Mouse (Mus musculus) liver, embryonic 11.5 days (tissue): ENCODE results near the gene Fryl. TPM values are rescaled to one million over a fixed set of nuclear protein-coding genes. Genes with fewer than 3 reads are reported as not detected.
A peak's percentile ranks its signal among the peaks of the same experiment; 100 is the strongest.

Source experiments
- ATAC-seq: fragments of 200-750 bp; cut with Nextera tagmentation; replicated peaks from 2 replicates; pipeline ENCODE4 v1.8.0; 2017; ENCODE audit warnings: moderate number of reproducible peaks, mild to moderate bottlenecking, moderate TSS enrichment, moderate library complexity; ENCODE audit not compliant: low FRiP score
- DNase-seq: peaks from one replicate; pipeline ENCODE4 v3.0.0-alpha.2; 2017; ENCODE audit warnings: low spot score
- H3K27ac ChIP-seq: fragments of 300-500 bp; sonication (generic); 2 replicates; pipeline ENCODE4 v1.5.1; 2014; ENCODE audit warnings: mild to moderate bottlenecking, low read depth, low read length, control low read depth
- H3K27me3 ChIP-seq: fragments of 300-500 bp; sonication (generic); replicated peaks from 2 replicates; pipeline ENCODE4 v1.6.1; 2014; ENCODE audit warnings: low read length, mixed read lengths; ENCODE audit not compliant: control insufficient read depth, insufficient read depth
- H3K36me3 ChIP-seq: fragments of 300-500 bp; sonication (generic); 2 replicates; pipeline ENCODE4 v1.6.1; 2014; ENCODE audit warnings: mild to moderate bottlenecking, low read length, moderate library complexity, mixed read lengths; ENCODE audit not compliant: control insufficient read depth, insufficient read depth
- H3K4me1 ChIP-seq: fragments of 300-500 bp; sonication (generic); replicated peaks from 2 replicates; pipeline ENCODE4 v1.6.1; 2014; ENCODE audit warnings: low read length, mixed read lengths; ENCODE audit not compliant: control insufficient read depth, insufficient read depth
- H3K4me2 ChIP-seq: fragments of 300-500 bp; sonication (generic); 2 replicates; pipeline ENCODE4 v1.6.1; 2014; ENCODE audit warnings: mild to moderate bottlenecking, control low read depth, moderate library complexity
- H3K4me3 ChIP-seq: fragments of 300-500 bp; sonication (generic); 2 replicates; pipeline ENCODE4 v1.5.1; 2014; ENCODE audit warnings: low read depth, low read length, control low read depth
- H3K9ac ChIP-seq: fragments of 300-500 bp; sonication (generic); 2 replicates; pipeline ENCODE4 v1.6.1; 2014; ENCODE audit warnings: low read depth, low read length, control low read depth
- H3K9me3 ChIP-seq: fragments of 300-500 bp; sonication (generic); 2 replicates; pipeline ENCODE4 v1.6.1; 2016; ENCODE audit warnings: low read length, inconsistent platforms, mixed read lengths; ENCODE audit not compliant: control insufficient read depth
- WGBS: fragments of 180-500 bp; shearing (Covaris S2); extraction: QIAGEN DNeasy Blood & Tissue Kit; methylation state at CpG from one replicate; pipeline ENCODE4 v1.1.7; 2014; 5-methylcytosine and 5-hydroxymethylcytosine counted together
- polyA plus RNA-seq: library from polyadenylated mRNA; unstranded; fragments of >200 nt; fragmentation: Nextera tagmentation; extraction: Ambion mirVana; gene quantifications from 2 replicates; pipeline ENCODE4 v1.2.1, GENCODE M21; 2014

The Fryl gene
- polyA plus RNA-seq, 1 experiment from 2014 or later: 39.7 TPM

GRCm38 (mm10) chr5:73249341-73249740 is 7.1 kb downstream of the Fryl start:
- Histone ChIP-seq H3K4me2 (no peak overlapping the region), H3K36me3 (no peaks in the 10 kb centered on the region; the same call in 1 of the 2 replicates), H3K4me1 (peaks cover 38% of the 10 kb centered on the region), H3K27me3 (no peaks in the 10 kb centered on the region), H3K27ac (no peak overlapping the region), H3K9ac (no peak overlapping the region), H3K9me3 (no peaks in the 10 kb centered on the region), H3K4me3 (no peak overlapping the region)
- ATAC-seq (no peak), DNase-seq (no peak)
- 86% methylated on average over 4 of the region's 4 CpGs for WGBS

DNA sequence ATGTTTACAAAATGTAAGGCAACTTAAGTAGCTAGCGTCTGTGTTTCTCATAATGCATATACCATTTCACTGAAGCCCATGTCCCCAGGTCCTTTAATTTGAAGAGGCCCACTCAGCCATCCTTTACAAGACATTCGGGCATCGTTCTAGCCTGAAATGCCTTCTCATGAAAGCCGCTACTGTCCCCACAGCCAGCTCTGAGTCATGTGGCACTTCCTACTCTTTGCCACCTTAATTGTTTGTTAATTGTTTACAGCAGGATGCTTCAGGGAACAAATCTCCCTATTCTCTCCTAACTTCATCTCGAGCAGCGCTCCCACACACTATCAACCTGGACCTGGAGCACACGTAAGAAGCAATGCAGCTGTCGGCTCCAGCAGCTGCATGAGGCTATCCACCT is 8.2 kb downstream of the Fryl start:
- H3K4me1 ChIP-seq: peaks cover 29% of the 10 kb centered on the region

DNA sequence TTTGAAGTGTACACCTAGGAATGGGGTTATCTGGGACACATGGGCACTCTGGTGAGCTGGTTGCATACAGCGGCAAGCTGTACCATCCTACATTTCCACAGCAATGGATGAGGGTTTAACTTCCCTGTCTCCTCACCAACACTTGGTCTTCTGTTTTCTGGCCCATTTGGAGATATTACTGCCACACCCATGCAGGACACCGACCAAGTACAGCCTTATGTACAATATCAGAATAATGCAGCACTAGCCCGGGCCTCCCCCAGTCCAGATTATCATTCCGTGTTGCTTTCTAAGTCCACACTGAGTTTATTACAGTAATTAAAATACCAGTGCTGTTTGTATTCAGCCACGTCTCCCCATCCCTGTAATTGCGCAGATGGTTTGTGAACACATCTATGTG is 10.0 kb downstream of the Fryl start:
- H3K9ac ChIP-seq: no peak overlapping the region
- 0 out of 2 replicates have a peak overlapping the region, but pooled peaks have one; percentile 3 for H3K4me2 ChIP-seq

More for the DNA sequence above, 8.2 kb downstream of the Fryl start:
- 81% methylated on average over 8 of the region's 8 CpGs for WGBS
- Histone ChIP-seq H3K27ac (no peak overlapping the region), H3K4me3 (no peak overlapping the region), H3K9ac (no peak overlapping the region), H3K36me3 (no peaks in the 10 kb centered on the region; the same call in 1 of the 2 replicates), H3K9me3 (no peaks in the 10 kb centered on the region), H3K4me2 (no peak overlapping the region), H3K27me3 (no peaks in the 10 kb centered on the region)
- ATAC-seq (no peak), DNase-seq (no peak)

GRCm38 (mm10) chr5:73244403-73244802 is 12.0 kb downstream of the Fryl start:
- H3K9ac ChIP-seq: no peak overlapping the region
- H3K4me1 ChIP-seq: peaks cover 23% of the 10 kb centered on the region
- WGBS: 80% methylated on average over 13 of the region's 13 CpGs
- H3K27ac ChIP-seq: no peak overlapping the region
- no peaks in the 10 kb centered on the region; the same call in 1 of the 2 replicates for H3K36me3 ChIP-seq
- H3K4me3 ChIP-seq: no peak overlapping the region
- H3K4me2 ChIP-seq: no peak overlapping the region
- no peaks in the 10 kb centered on the region for H3K9me3 ChIP-seq
- no peak for ATAC-seq
- no peak for DNase-seq
- H3K27me3 ChIP-seq: no peaks in the 10 kb centered on the region

More for the DNA sequence above, 10.0 kb downstream of the Fryl start:
- Histone ChIP-seq H3K4me1 (peaks cover 24% of the 10 kb centered on the region), H3K36me3 (no peaks in the 10 kb centered on the region; the same call in 1 of the 2 replicates), H3K9me3 (no peaks in the 10 kb centered on the region), H3K27ac (no peak overlapping the region), H3K4me3 (no peak overlapping the region), H3K27me3 (no peaks in the 10 kb centered on the region)
- ATAC-seq (peak; percentile 76), DNase-seq (no peak)
- 74% methylated on average over 6 of the region's 6 CpGs for WGBS

DNA sequence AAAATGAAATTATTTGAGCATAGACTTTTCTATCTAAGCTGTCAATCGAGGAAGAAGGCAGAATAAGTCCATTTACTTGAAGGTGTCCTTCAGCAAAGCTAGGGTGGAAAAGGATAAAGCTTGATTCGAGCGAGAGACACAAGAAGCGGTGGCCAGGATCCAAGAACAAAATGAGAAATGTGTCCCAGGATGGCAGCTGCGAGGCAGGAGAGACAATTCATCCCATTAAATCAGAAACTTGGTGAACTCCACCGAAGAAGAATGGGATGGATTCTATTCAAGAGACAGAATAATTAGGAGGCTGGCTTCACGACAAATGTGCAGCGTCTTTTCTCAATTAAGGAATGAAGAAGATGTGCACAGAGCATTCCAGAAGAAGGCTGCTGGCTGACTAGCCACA is 14.5 kb downstream of the Fryl start:
- Histone ChIP-seq H3K4me3 (no peak overlapping the region), H3K4me2 (no peak overlapping the region), H3K27ac (no peak overlapping the region), H3K27me3 (no peaks in the 10 kb centered on the region), H3K4me1 (peaks cover 18% of the 10 kb centered on the region), H3K9me3 (no peaks in the 10 kb centered on the region), H3K36me3 (no peaks in the 10 kb centered on the region), H3K9ac (no peak overlapping the region)
- no peak for ATAC-seq
- 82% methylated on average over 8 of the region's 8 CpGs for WGBS
- DNase-seq: no peak

DNA sequence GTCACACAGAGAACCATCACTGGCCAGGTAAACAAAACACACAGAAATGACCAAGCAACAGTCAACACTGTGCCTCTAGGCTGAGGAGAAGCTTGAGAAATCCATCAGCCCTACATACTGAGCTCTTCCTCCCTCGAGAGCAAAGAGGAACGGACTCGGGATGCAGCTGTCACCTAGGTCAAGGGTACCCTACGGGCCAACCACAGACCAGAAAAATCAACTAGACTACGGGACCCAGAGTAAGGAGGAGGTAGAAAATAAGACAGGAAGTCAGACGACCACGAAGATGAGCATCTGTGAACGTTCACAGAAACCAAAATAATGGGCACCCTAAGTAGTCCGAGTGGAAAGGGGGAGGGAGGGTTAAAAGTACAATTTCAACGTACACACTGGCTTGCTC is 15.1 kb downstream of the Fryl start:
- Histone ChIP-seq H3K4me2 (no peak overlapping the region), H3K27ac (no peak overlapping the region), H3K36me3 (no peaks in the 10 kb centered on the region), H3K9ac (no peak overlapping the region), H3K27me3 (no peaks in the 10 kb centered on the region), H3K9me3 (no peaks in the 10 kb centered on the region), H3K4me1 (peaks cover 14% of the 10 kb centered on the region), H3K4me3 (no peak overlapping the region)
- ATAC-seq (no peak), DNase-seq (no peak)
- WGBS: 42% methylated on average over 10 of the region's 10 CpGs

- H3K27ac ChIP-seq: no peak overlapping the region
- no peaks in the 10 kb centered on the region for H3K27me3 ChIP-seq
- H3K9me3 ChIP-seq: no peaks in the 10 kb centered on the region
- WGBS: 94% methylated on average over 6 of the region's 6 CpGs
- no peak for DNase-seq
- no peaks in the 10 kb centered on the region for H3K36me3 ChIP-seq
- H3K4me3 ChIP-seq: no peak overlapping the region
- H3K4me1 ChIP-seq: peaks cover 10% of the 10 kb centered on the region
- no peak for ATAC-seq
- H3K9ac ChIP-seq: no peak overlapping the region
- no peak overlapping the region for H3K4me2 ChIP-seq
Measured at GRCm38 (mm10) chr5:73240391-73240790, 16.0 kb downstream of the Fryl start.

GRCm38 (mm10) chr5:73236894-73237334 is 19.5 kb downstream of the Fryl start:
- Histone ChIP-seq H3K4me3 (no peak overlapping the region), H3K27ac (no peak overlapping the region), H3K9ac (no peak overlapping the region), H3K9me3 (no peaks in the 10 kb centered on the region), H3K27me3 (no peaks in the 10 kb centered on the region), H3K36me3 (no peaks in the 10 kb centered on the region), H3K4me2 (no peak overlapping the region), H3K4me1 (peaks cover 21% of the 10 kb centered on the region)
- WGBS: 48% methylated on average over 6 of the region's 6 CpGs
- DNase-seq (no peak), ATAC-seq (0 out of 2 replicates have a peak, but pooled peaks have one; percentile 35)

DNA sequence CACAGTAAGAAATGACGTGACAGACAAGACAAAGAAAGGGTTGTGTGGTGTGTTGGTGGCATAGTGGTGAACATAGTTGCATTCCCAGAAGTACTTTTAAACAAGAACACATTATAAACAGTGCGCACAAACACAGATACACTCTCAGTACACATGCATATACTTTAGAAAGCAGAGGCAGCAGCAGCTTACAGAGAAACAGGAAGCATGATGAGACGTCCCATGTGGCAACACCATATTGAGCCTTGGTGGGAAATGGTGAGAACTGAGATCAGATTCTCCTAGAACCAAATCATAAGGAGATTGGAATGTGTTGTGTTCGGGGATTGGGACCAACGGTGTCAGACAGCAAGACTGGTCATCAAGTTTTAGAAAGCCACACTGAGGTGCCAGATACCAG is 21.2 kb downstream of the Fryl start:
- no peak overlapping the region for H3K4me3 ChIP-seq
- H3K27ac ChIP-seq: no peak overlapping the region
- H3K4me2 ChIP-seq: no peak overlapping the region
- no peaks in the 10 kb centered on the region for H3K9me3 ChIP-seq
- peaks cover 24% of the 10 kb centered on the region for H3K4me1 ChIP-seq
- no peaks in the 10 kb centered on the region for H3K36me3 ChIP-seq
- ATAC-seq: no peak
- DNase-seq: no peak
- WGBS: 81% methylated on average over 5 of the region's 5 CpGs
- no peak overlapping the region for H3K9ac ChIP-seq
- no peaks in the 10 kb centered on the region for H3K27me3 ChIP-seq
